Mouse (Mus musculus) heart, adult 11 months (tissue): Measurements from ENCODE around the gene Cbx6.
"Not testable (repeated sequence)": the region's sequence is repeated elsewhere in the genome, so short reads cannot be mapped to it uniquely, and the experiment has no call there.

ENCODE experiments used
- DNase-seq: peaks from one replicate; pipeline ENCODE4 v3.0.0; 2022

The Cbx6 gene

DNA sequence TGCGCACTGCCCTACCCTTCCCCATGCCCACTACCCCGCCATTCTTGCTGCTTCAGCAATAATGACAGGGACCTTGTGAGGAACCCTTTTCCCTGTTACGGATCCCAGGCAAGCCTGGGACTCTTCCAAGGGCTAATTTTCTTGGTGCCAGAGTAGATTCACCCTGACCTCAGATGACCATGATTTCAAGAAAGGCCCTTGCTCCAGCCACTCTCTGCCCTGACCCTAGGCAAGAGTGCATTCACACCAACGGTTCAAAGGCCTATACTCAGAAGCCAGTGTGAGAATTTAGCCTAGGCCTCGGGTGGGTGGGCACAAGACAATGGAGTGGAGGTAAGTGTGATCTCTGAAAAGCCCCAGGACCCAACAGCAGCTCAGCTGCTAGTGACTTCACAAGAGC, 5.1 kb downstream of the Cbx6 start:
- DNase-seq = no peak

DNA sequence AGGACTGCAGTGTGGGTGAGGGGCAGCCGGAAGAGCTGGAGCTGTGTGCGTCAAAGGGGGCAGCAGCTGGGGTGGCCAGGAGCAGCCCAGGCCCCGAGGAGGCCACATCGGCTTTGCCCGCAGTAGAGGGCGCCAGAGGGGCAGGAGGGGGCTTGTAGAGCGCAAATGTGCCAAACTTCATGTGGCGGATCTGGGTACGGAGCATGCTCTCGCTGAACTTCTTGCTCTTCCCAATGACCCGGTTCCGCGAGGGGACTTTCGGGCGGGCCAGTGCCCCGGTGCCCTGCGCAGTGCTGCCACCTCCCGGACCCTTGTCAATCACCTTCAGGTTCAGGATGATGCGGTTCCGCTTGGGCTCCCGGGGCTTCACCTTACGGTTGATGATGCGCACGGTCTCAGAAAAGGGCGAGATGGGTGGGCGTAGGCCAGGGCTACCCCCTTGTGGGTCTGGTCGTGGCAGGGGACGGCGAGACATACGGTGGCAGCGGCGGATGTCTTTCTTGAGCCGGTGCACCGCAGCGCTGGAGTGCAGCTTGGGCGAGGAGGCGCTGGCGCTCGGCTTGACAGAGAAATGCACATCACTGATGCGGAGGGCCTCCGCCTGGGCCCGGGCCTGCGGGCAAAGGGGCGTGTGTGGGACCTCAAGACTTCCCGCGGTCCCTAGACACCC, 6.0 kb downstream of the Cbx6 start:
- no peak for DNase-seq

DNA sequence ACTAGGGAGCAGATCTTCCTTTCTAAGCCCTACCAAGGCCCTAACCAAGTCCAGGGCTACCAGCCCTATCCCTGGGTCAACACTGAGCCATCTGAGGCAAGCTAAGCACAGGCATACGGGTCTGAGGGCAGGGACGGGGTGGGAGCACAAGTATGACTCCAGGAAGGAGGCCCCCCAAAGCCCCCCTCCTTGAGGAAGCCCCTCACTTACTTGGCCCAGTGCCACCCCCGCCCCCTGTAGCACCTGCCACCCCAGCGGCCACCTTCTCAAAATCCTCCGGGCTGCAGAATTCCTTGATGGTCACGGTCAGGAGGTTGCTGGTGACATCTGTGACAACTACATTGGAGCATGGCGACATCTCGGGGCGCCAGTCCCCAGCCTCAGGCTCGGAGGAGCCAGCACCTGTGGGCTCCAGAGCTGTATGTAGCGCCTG, 6.7 kb downstream of the Cbx6 start:
- DNase-seq = no peak

DNA sequence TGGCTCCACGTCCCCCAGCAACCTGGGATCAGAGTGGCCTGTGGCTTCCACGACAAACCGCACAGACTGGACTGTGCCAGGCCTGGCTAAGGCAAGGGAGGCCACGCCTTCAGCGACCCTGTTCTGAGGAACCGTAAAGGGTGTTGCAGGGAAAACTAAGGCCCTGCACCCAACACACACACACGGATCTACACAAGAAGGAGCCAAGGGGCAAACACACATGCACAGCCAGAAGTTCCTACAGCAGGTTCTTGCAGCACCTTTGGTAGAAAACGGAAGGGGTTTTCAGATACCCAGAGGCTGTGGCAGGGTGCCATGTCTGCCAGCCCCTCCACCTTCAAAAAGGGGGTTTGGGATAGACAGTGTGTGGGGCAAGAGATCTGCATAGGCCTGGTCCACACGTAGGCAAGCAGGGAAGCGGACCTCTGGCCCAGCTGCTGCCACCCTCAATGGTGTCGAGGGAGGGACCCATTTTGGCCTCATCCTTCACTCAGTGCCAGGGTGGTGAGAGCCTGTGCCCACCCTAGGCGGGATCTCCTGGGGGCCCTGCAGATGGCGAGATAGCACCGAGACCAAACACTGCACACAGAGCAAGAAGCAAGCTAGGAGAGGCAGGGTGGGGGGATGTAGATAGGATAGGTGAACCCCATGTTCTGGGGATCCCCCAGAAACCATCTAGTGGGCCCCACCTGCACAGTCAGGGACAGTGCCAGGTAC, 7.3 kb downstream of the Cbx6 start:
- DNase-seq = no peak

DNA sequence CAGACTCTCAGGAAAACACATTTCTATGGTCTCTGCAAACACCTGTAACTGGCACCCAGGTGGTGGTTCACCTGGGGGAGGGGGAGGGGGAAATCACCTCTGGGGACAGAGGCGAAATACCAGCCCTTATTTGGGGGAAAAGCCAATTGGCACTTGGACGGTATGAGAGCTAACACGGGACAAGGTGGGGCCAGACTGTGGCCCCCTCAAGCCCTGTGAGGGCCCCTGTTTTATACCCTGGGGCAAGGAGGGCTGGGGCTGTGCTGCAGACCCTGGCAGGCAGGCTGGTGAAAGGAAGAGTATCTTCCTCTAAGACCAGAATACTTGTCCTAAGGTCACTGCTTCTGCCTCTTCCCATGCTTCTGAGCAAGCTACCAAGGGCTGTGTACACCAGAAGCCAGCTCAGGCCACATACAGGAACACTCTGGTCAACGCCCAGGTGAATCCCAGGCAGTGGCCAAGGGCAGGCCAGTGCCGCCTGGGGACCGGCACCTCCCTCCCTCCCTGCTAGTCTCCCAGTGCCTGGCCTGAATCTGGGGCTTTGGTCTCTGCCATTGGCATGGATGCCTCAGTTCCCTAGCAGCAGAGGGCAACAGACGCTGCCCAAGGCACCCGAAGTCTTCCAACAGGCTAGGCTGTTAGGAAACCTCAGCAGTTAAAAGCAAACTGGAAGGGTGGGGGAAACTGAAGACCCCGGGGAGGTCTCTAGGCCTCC, 8.1 kb downstream of the Cbx6 start:
- DNase-seq = no peak

DNA sequence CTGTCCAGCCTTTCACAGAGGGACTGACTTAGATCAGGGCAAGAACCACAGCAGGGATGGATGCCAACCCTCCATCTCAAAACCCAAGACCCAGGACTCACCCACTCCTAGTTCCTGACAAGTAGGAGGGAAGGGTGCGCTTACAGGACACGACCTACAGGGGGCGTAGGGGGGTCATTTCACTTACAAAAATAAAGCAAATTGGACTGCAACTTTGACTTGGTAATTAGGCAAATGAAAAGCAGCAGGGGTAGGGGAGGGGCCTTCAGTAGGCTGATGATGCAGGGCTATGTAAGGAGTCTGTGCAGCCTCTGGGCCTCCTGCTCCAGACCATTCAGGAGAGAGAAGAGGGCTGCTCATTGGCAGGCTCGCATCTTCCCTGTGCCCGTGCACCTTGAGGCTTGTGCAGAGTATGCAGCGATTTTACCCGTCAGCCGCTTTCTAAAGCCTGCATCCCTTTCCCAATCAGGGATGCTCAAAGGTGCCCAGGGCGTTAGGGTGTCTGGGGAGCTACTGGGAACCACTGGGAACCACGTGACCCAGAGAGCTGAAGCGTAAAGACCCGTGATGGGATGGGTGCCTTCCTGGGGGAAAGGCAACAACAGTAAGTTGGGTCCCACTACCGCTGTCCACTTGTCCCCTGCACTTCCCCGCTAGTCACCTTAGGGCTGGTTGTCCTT, 9.2 kb downstream of the Cbx6 start:
- DNase-seq = no peak

DNA sequence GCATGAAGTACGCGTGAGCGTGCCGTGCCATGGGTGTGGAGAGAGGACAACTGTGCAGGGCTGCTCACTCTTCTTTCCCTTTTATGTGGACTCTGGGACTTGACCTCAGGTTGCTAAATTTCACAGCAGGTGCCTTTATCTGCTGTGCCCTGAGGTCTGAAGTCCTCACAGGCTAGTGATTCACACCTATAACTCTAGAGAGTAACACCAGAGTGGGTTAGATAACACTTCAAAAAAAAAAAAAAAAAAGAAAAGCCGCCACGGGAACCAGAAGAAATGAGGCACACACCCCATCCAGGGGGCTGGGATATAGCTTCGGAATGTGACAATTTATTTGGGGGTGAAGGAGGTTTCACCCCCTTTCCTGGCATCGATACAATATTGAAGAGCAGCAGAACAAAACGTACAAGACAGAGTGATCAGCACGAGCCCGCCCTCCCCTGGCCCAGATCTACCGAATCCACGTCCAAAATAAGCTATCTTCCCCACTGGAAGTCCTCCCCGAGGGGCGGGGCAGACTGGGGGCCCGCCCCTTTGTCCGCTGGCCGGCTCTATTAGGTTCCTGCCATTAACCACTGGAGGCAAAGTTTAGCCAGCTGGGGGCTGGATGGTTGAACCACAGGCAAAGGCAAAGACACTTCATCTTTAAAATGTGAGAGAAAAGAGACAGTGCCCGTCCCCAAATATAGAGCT, 10.8 kb downstream of the Cbx6 start:
- peak; percentile 97 for DNase-seq

DNA sequence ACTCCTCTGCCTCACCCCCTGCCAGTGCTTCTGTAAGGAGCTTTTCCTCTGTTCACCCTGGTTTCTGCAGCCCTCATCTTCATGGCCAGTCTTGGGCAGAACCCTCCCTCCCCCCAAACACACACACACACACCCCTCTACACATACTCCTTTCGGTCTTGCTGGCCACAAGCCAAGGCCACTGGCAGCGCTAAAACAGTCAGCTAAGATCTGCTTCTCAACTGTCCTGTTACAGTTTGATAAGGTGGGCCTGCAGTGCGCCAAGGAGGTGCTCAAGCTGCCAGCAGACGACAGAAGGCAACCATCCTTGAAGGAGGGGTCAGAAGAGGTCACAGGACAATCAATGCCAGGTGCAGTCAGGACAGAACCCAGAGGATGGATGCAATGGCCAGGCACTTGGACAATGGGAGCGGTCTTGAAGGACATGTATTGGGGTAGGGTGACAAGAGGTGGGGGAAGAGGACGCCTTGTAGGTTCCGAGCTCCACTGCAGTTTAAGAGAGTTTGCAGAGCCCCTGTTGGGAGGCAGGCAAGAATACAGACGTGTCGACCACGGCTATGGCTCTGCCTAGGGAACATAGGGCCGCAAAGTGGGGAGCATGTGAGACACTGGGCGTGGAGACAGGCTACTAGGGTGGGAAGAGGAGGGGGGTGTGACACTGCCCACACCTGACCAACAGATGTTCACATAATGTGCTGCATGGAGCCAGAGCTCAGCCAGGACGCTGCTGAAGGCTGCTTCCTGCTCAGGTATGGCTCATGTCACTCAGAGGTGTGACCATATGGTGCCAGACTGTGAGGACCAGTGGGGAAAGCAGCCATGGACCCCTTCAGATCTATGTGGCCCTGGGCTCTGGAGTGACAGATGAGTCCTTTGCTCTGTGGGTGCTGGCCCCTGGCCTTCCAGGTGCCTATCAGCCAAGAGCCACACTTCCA, 12.0 kb downstream of the Cbx6 start:
- no peak for DNase-seq

DNA sequence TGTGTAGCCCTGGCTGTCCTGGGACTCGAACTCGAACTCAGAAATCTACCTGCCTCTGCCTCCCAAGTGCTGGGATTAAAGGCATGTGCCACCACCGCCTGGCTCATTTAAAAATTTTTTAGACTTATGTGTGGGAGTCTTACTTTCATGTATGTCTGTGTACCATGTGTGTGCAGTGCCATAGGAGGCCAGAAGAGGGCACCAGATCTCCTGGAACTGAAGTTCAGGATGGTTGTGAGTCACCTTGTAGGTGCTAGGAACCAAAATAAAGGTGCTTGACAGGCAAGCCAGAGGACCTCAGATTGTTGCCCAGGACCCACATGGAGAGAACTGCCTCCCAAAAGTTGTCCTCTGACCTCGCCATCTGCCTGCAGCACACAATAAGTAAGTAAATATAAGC, 16.2 kb downstream of the Cbx6 start:
- no peak for DNase-seq

DNA sequence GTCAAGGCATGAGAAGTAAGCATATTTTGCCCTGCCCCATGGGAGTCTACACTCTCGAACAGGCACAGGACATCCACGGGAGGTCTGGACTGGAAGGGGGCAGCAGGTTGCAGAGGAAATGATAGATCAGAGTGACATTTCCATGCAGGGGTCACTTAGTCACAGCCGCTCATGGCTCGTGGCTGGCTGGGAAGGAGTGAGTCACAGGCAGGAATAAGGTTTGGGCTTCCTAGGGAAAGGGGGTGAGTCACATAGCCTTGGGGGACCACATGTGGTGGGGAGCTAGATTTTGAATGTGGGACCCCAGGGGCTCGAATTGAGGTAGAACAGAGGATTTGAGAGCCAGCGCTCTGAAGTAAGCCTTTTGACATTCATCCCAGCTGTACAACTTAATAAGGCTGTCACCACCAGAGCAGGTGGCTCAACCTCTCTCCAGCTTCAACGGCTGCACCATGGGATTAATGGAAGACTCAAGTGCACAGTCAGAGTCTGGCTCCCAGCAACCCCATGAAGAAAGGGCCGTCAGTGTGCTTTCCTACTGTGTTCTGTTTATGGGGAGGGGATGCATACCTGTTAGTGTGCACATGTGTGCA, 20.7 kb downstream of the Cbx6 start:
- DNase-seq = no peak

DNA sequence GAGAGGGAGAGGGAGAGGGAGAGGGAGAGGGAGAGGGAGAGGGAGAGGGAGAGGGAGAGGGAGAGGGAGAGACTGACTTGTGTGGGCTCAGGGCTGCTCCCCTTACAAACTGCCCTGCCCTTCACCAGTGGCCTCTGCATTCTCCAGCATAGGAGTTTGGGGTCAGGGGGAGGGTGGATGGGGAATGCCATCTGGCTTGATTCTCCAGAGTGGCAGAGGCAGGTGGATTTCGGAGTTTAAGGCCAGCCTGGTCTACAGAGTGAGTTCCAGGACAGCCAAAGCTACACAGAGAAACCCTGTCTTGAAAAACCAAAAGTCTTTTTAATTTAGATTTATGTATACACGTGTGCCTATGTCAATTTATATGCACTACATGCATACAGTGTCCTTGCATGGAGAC, 21.6 kb downstream of the Cbx6 start:
- DNase-seq = not testable (repeated sequence)

DNA sequence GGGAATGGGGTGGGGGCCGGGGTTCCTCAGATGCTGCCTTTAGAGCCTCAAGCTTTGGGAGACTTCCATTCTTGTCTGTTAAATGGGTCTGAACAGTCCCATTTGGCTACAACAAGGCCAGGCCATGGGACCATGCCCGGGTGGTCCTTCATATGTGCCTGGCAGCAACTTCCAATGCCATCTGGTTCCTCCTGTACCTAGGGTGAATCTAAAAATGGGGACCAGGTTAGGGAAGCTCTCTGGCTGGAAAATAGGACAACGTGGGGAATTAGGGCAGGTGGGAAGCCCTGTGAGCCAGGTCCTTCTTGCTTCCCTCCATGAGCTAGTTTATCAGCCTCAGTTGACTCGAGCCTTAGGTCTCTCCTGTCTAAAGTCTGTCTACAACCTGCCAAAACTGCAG, 23.5 kb downstream of the Cbx6 start:
- no peak for DNase-seq

DNA sequence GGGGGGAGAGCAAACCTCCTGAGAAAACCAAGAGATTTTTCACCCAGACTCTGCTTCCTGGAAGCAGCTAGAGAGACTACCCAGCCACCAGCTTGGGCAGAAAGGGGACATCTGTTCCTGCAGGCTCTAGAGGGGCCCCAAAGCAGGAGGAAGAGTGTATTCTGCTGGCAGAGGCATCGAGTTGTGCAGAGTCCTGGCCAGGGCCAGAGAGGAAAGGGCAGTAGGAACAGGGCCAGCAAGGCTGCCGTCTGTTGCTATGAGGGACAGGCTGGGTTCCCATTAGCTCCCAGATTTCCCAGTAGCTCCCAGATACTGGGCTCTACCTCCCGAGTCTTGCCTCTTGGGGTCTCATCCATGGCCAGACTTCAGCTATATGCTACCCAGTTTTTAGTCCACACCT, 24.4 kb downstream of the Cbx6 start:
- DNase-seq = no peak

DNA sequence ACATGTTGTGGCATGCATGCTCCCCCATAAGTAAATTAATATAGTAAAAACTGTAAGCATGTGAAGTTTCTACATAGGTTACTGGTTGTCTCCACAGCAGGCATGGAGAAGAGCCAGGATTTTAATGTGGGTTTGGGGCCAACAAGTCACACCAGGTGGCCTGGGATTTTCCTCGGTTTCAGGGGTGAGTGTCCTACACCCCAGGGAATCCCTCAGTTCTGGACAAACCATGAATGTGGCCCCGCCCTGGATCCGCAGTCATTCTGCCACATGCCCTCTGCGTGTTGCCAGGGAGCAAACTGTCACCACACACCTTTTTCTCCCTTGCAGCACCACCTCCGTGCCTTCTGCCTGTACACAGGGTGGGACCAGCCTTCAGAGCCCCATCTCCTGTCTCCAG, 25.8 kb downstream of the Cbx6 start:
- DNase-seq = no peak

DNA sequence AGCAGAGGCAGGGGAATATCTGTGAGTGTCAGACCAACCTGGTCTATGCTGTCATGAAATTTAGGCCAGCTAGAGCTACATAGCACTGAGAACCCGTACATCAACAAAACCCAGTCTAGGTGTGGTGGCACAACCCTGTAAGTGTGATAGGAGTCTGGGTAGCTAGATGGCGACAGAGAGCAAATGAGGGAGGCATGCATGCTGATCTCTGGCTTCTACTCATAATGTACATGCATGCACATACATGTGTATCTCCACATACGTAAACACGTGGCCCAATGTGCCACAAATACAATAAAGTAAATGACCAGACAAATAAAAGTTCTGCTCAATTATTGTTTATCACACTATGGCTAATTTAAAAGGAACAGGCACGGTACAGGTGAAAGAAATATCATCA, 26.4 kb downstream of the Cbx6 start:
- DNase-seq = peak; percentile 79

DNA sequence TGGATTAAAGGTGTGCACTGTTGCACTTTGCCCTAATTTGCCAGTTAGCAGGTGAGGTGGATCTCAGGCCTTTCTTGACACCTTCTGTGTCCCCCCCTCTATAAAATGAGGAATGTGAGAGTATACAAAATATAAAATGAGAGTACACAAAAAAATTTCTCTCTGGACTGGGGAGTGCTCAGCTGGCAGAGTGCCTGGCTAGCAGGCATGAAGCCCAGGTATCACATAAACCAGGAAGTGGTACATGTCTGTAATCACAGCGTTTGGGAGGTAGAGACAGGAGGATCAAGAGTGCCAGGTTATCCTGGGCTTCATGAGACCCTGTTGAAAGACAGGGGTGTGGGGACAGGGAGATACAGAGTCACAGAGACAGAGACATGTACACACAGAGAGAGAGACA, 27.4 kb downstream of the Cbx6 start:
- no peak for DNase-seq

DNA sequence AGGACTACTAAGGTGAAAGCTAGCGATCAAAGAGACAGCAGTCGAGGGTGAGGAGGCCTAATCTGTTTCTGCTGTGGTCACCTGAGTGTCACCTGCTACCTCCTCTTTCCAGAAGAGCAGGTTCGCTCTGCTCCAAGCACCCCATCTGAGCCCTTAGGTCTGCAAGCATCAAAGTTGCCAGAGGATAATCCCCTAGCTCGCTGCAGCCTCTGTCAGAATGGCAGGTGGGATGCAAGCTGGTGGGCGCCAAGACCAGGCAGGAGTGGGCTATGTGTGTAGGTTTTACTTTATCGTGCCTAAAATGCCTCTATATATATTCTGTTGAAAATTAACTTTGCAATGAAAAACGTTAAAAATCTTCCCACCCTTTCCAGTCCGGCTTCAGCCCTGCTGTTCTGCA, 29.2 kb downstream of the Cbx6 start:
- peak; percentile 83 for DNase-seq

DNA sequence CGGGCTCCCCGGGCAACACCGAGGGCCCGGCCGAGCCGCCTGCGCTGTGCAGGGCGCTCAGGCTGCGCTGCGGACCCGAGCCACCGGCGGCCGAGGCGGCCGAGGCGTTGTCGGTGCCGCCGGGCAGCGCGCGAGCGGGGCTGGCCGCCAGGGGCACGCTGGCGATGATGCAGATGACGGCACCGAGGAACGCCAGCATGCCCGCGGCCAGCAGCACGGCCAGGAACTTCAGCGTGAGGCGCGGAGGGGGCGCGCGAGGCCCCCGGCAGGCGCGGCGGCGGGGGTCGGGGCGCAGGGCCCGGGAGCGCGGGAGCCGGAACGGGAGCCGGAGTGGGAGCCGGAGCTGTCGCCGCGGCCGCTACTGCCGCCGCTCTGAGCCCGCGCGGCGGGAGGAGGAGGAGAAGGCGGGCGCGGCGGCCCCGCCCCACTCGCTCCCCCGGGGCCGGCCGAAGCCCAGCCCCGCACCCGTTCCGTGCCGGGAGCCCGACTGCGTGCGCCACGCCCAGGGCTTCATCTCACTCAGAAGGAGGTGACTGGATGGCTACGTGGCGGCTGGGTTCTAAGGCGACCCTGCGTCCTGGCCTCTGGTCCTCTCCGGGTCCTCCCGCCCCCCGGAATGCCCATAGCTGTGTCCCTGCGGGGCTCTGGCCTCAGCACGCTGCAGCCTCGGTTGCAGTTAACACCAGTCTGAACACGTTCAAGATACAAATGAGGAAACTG, 30.0 kb downstream of the Cbx6 start, which contains the start of gene Nptxr:
TSS of gene Nptxr (minus strand) at position 415 of the 720 bp plus-strand sequence.
- peak; percentile 97 for DNase-seq

DNA sequence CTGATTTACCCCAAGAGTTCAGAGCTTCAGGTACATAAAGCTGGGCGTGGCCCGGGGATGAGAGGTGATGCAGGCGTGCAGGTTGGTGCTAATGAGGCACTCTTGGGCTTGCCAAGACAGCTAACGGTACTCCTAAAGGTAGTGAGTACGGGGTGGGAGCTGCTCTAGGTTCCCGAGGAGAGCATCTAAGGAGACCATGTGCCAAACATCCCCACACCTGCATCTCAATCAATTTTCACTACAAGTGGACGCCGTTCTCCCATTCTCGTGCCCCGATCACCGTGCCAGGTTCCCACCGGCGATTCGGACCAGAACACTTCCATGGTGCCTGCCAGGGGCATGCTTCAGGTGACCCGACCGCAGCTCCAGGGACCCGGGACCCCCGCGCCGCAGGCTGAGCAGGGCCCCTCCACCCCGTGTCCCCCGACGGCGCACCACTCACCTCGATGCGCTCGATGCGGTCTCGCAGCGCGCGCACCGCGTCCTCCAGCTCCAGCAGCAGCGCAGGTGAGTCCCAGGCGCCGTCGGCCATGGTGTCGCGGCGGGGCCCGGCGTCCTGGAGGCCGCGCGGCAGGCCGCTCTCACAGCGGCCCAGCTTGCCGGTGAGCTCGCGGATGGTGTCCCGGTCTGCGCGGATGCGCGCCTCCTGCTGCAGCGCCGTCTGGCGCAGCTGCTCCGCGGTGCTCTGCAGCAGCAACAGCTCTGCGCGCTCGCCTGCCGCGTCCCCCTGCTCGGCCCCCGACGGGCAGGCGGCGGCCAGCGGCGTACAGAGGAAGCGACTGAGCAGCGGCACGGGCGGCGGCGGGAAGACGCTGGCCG, 30.7 kb downstream of the Cbx6 start:
- DNase-seq = peak; percentile 90

DNA sequence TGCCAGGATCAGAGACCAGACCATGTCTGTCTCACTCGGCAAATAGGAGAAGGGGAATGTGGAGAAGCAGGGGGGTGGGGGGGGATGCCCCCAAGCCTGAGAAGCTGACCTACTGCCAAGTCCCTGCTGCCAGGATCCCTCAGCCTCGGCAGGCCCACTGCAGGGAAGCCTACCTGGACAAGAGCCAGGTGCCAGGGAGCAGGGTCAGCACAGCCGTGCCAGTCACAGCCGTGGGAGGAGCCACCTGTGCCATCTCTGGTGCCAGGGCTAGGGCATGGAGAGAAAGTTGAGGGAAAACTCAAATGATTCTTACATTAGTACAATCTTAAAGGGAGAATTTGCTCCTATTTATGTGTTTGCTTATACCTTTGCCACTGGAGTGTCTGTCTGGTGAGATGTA, 32.2 kb downstream of the Cbx6 start:
- DNase-seq = no peak
